Mouse (Mus musculus): Measurements from ENCODE around the gene Ccpg1os. TPM values are rescaled to one million over a fixed set of nuclear protein-coding genes. Genes with fewer than 3 reads are reported as not detected.

The Ccpg1os gene
- polyA plus RNA-seq (2014; fragmentation: Illumina TruSeq; extraction: RNeasy Lipid Tissue Mini Kit (QIAGEN cat#74804); ENCODE audit: low read depth, low replicate concordance), result 12.3 TPM

GRCm38 (mm10) chr9:72985250-72986220 is at the start of gene Ccpg1os, which contains the start of gene Ccpg1:
Ccpg1os (minus strand) TSS chr9:72985382.
Ccpg1 (plus strand) TSS chr9:72985429.

GRCm38 (mm10) chr9:72958521-72959450 is 26.4 kb downstream of the Ccpg1os start, which contains the start of the genes Dyx1c1 and Gm44503:
Dyx1c1 (plus strand) TSS chr9:72958785.
Gm44503 (plus strand) TSS chr9:72958852.

Other genes starting within 250 kb of the Ccpg1os start
- gene Prtg, start 178.5 kb downstream of the Ccpg1os start, polyA plus RNA-seq (2014; fragmentation: Illumina TruSeq; extraction: RNeasy Lipid Tissue Mini Kit (QIAGEN cat#74804); ENCODE audit: low read depth, low replicate concordance), result not detected
- 0.45 TPM for gene Pygo1, start 59.7 kb downstream of the Ccpg1os start, polyA plus RNA-seq (2014; fragmentation: Illumina TruSeq; extraction: RNeasy Lipid Tissue Mini Kit (QIAGEN cat#74804); ENCODE audit: low read depth, low replicate concordance)
- not detected for gene Dyx1c1, start 26.6 kb downstream of the Ccpg1os start, polyA plus RNA-seq (2014; fragmentation: Illumina TruSeq; extraction: RNeasy Lipid Tissue Mini Kit (QIAGEN cat#74804); ENCODE audit: low read depth, low replicate concordance)
- 0.34 TPM for gene Gm44503, start 26.5 kb downstream of the Ccpg1os start, polyA plus RNA-seq (2014; fragmentation: Illumina TruSeq; extraction: RNeasy Lipid Tissue Mini Kit (QIAGEN cat#74804); ENCODE audit: low read depth, low replicate concordance)
- gene Ccpg1, start within 50 bp of the Ccpg1os start, polyA plus RNA-seq (2014; fragmentation: Illumina TruSeq; extraction: RNeasy Lipid Tissue Mini Kit (QIAGEN cat#74804); ENCODE audit: low read depth, low replicate concordance), result 66.6 TPM
- 5.9 TPM for gene Pigb, start 55.0 kb upstream of the Ccpg1os start, polyA plus RNA-seq (2014; fragmentation: Illumina TruSeq; extraction: RNeasy Lipid Tissue Mini Kit (QIAGEN cat#74804); ENCODE audit: low read depth, low replicate concordance)
- gene Rab27a, start 59.5 kb upstream of the Ccpg1os start, polyA plus RNA-seq (2014; fragmentation: Illumina TruSeq; extraction: RNeasy Lipid Tissue Mini Kit (QIAGEN cat#74804); ENCODE audit: low read depth, low replicate concordance), result 2.5 TPM
- gene Khdc3, start 116.5 kb upstream of the Ccpg1os start, polyA plus RNA-seq (2014; fragmentation: Illumina TruSeq; extraction: RNeasy Lipid Tissue Mini Kit (QIAGEN cat#74804); ENCODE audit: low read depth, low replicate concordance), result not detected
- gene Gm20509, start 117.1 kb upstream of the Ccpg1os start, polyA plus RNA-seq (2014; fragmentation: Illumina TruSeq; extraction: RNeasy Lipid Tissue Mini Kit (QIAGEN cat#74804); ENCODE audit: low read depth, low replicate concordance), result not detected
- gene Rsl24d1, start 128.0 kb upstream of the Ccpg1os start, polyA plus RNA-seq (2014; fragmentation: Illumina TruSeq; extraction: RNeasy Lipid Tissue Mini Kit (QIAGEN cat#74804); ENCODE audit: low read depth, low replicate concordance), result 27.3 TPM